Mouse (Mus musculus) limb, embryonic 14.5 days (tissue): Measurements from ENCODE around the gene Frmd8. TPM values are rescaled to one million over a fixed set of nuclear protein-coding genes. Genes with fewer than 3 reads are reported as not detected.

ENCODE experiments used
- ATAC-seq: fragments of 200-750 bp; cut with Nextera tagmentation; 2 replicates; pipeline ENCODE4 v1.8.0; 2017; ENCODE audit warnings: low read depth, moderate number of reproducible peaks, moderate TSS enrichment; ENCODE audit not compliant: low FRiP score
- DNase-seq: peaks from one replicate; pipeline ENCODE4 v3.0.0-alpha.2; 2015; ENCODE audit warnings: low spot score
- H3K27ac ChIP-seq: fragments of 300-500 bp; sonication (generic); replicated peaks from 2 replicates; pipeline ENCODE4 v1.5.1; 2014; ENCODE audit warnings: low read depth, mild to moderate bottlenecking, low read length, moderate library complexity, mixed read lengths
- H3K27me3 ChIP-seq: fragments of 300-500 bp; sonication (generic); 2 replicates; pipeline ENCODE4 v1.6.1; 2014; ENCODE audit warnings: low read length, mixed read lengths; ENCODE audit not compliant: control insufficient read depth, insufficient read depth
- H3K36me3 ChIP-seq: fragments of 300-500 bp; sonication (generic); 2 replicates; pipeline ENCODE4 v1.6.1; 2014; ENCODE audit warnings: mild to moderate bottlenecking, low read length, moderate library complexity, mixed read lengths; ENCODE audit not compliant: control insufficient read depth, insufficient read depth
- H3K4me1 ChIP-seq: fragments of 300-500 bp; sonication (generic); 2 replicates; pipeline ENCODE4 v1.6.1; 2014; ENCODE audit warnings: antibody characterized with exemption, low read length, mixed read lengths; ENCODE audit not compliant: control insufficient read depth, insufficient read depth
- H3K4me2 ChIP-seq: fragments of 300-500 bp; sonication (generic); replicated peaks from 2 replicates; pipeline ENCODE4 v1.6.1; 2014; ENCODE audit warnings: low read depth, mild to moderate bottlenecking, low read length, moderate library complexity; ENCODE audit not compliant: severe bottlenecking
- H3K4me3 ChIP-seq: fragments of 300-500 bp; sonication (generic); replicated peaks from 2 replicates; pipeline ENCODE4 v1.5.1; 2014; ENCODE audit warnings: low read length
- H3K9ac ChIP-seq: fragments of 300-500 bp; sonication (generic); 2 replicates; pipeline ENCODE4 v1.6.1; 2014; ENCODE audit warnings: mild to moderate bottlenecking, low read depth, low read length, moderate library complexity; ENCODE audit not compliant: severe bottlenecking
- H3K9me3 ChIP-seq: fragments of 300-500 bp; sonication (generic); 2 replicates; pipeline ENCODE4 v1.6.1; 2016; ENCODE audit warnings: low read length; ENCODE audit not compliant: control insufficient read depth
- POLR2A ChIP-seq: fragments of 200-500 bp; IDR thresholded peaks from 2 replicates; pipeline ENCODE4 v1.8.0; 2012; ENCODE audit warnings: inconsistent platforms, mild to moderate bottlenecking, moderate library complexity, borderline replicate concordance; ENCODE audit not compliant: insufficient read depth, insufficient read length; ENCODE audit errors: extremely low read depth
- WGBS: fragments of 180-500 bp; shearing (Covaris S2); extraction: QIAGEN DNeasy Blood & Tissue Kit; methylation state at CpG from one replicate; pipeline ENCODE4 v1.1.7; 2014; 5-methylcytosine and 5-hydroxymethylcytosine counted together
- polyA plus RNA-seq, 2 experiments: library from polyadenylated mRNA; depleted of rRNA in 1 of 2; stranded (reverse) in 1 of 2; unstranded in 1 of 2; fragments of >200 nt; fragmentation: Nextera tagmentation in 1 of 2; extraction: Ambion mirVana in 1 of 2; gene quantifications; 2 replicates each; pipeline versions ENCODE4 v1.2.1 to v1.2.3; 2012 to 2014

Gene Frmd8
- polyA plus RNA-seq, 2 experiments: 22.7 TPM

DNA sequence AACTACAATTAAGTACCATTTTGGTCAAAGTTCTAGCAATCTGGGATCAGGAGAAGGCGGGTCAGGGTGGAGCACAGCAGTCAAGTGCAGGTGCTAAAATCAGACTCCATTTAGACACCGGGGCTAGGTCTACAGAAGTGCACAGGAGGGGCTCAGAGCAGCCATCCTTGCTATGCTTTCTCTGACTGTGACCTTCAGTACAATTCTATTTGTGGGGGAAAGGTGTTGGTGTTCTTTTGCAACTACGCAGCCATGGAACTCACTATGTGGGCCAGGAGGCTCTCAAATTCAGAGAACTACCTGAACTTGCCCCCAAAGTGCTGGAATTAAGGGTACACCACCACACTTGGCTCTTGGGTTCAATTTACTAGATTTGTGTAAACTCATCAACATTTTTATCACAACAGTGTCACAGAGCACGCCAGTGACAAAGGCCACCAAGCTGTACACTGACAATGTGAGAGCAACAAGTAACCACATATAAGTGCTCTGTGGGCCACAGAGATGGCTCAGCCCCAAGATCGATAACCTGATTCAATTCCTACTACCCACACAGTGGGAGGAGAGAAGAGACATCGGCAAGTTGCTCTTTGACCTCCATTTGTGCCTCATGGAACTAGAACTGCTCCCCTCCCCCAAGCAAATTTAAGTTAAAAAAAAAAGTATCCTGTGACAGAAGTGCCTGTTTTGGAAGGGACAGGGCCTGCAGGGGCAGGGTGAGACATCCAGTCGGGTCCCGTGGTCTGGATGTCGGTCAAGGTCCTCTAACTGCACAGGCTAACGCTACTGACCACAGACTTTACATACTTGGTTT, 41.6 kb downstream of the Frmd8 start:
- whole genome bisulfite sequencing: 90% methylated on average over 10 of the region's 10 CpGs

DNA sequence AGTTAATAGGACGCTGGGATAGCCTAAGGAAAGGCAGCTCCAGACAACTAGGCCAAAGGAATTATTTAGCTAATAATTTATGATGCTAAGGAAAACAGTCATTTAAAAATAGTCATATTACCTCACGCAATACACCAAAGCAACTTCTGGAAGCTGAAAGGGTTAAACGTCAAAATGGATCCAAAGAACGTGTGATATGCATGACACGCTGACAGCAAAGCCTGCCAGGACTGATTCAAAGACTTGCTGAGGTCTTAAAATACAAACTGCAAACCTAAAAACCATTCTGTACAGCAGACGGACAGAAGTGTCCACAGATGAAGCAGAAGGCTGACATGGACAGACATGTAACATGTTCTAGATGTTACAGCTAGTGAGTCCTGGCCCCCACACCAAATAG, 42.7 kb downstream of the Frmd8 start:
- no peaks in the 10 kb centered on the region for H3K36me3 ChIP-seq
- no peak for TF ChIP-seq POLR2A
- H3K4me1 ChIP-seq: 0 out of 2 replicates have a peak, but pooled peaks cover 2% of the 10 kb centered on the region
- no peak overlapping the region for H3K9ac ChIP-seq
- ATAC-seq: no peak
- no peak for DNase-seq
- no peaks in the 10 kb centered on the region for H3K27me3 ChIP-seq
- H3K9me3 ChIP-seq: no peaks in the 10 kb centered on the region
- H3K27ac ChIP-seq: no peak overlapping the region
- H3K4me3 ChIP-seq: no peak overlapping the region
- WGBS: 62% methylated on average over 6 of the region's 6 CpGs
- H3K4me2 ChIP-seq: no peak overlapping the region

More for the DNA sequence above, 41.6 kb downstream of the Frmd8 start:
- ATAC-seq (no peak), DNase-seq (no peak)
- no peaks in the 10 kb centered on the region for H3K9me3 ChIP-seq
- H3K9ac ChIP-seq: no peak overlapping the region
- no peak overlapping the region for H3K4me2 ChIP-seq
- no peaks in the 10 kb centered on the region for H3K36me3 ChIP-seq
- H3K27me3 ChIP-seq: no peaks in the 10 kb centered on the region
- H3K4me1 ChIP-seq: no peaks in the 10 kb centered on the region
- no peak overlapping the region for H3K4me3 ChIP-seq
- TF ChIP-seq POLR2A: no peak
- no peak overlapping the region for H3K27ac ChIP-seq

DNA sequence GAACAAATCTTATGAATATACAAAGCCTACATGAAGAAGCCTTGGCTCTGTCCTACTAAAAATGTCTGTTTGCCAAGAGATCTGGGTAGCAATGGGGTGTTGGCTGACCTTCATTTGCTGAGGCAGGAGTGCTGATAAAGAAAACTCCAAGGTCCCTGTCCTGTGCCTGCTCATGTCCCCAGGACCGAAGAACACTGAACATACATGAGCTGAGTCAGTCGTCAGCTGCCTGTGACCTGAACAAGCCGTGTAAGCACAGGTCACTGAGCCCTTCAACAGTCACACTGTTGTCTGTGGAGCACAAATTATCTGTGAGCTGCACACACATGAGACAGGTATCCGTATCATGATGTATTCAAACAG, 43.1 kb downstream of the Frmd8 start:
- Histone ChIP-seq H3K9me3 (no peaks in the 10 kb centered on the region), H3K4me3 (no peak overlapping the region), H3K9ac (no peak overlapping the region), H3K4me1 (0 out of 2 replicates have a peak, but pooled peaks cover 2% of the 10 kb centered on the region), H3K27me3 (no peaks in the 10 kb centered on the region), H3K36me3 (no peaks in the 10 kb centered on the region), H3K27ac (no peak overlapping the region), H3K4me2 (no peak overlapping the region)
- no peak for TF ChIP-seq POLR2A
- no peak for ATAC-seq
- DNase-seq: no peak
- 85% methylated on average over 4 of the region's 4 CpGs for WGBS

DNA sequence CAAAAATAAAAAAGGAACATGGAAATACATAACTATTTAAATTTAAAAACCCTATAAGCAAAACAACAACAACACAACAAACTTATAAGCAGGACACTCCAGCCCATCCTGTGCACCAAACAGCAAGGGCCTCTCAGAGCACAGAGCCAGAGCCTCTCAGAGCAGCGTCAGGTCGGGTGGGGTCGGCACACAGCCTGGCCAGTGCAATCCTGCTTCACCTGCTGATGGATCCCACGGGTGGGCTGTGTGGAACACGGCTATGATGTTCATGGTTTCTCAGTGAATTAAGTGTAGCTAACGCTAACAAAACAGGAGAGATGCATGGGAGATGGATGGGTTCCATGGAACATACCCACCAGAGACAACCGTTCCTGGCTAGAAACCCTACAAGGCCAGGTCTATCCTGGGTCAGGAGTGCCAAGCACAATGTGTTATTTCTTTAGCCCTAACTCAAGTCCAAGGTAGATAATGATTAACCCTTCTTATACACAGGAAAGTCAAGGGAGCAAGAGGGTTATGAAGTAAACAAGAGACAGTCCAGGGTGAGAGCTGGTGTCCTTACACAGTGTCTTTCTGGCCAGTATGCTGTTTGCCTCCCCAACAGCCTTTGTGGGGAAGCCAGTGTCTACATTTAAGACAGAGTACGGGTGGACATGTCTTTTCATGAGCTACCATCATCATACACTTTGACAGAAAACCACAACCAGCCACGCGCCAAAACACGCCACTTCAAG, 43.7 kb downstream of the Frmd8 start:
- DNase-seq: no peak
- ATAC-seq: no peak
- Histone ChIP-seq H3K4me1 (0 out of 2 replicates have a peak, but pooled peaks cover 2% of the 10 kb centered on the region), H3K4me2 (no peak overlapping the region), H3K4me3 (no peak overlapping the region), H3K9ac (no peak overlapping the region), H3K27me3 (no peaks in the 10 kb centered on the region), H3K27ac (no peak overlapping the region), H3K36me3 (no peaks in the 10 kb centered on the region), H3K9me3 (no peaks in the 10 kb centered on the region)
- 87% methylated on average over 11 of the region's 11 CpGs for WGBS
- no peak for TF ChIP-seq POLR2A

DNA sequence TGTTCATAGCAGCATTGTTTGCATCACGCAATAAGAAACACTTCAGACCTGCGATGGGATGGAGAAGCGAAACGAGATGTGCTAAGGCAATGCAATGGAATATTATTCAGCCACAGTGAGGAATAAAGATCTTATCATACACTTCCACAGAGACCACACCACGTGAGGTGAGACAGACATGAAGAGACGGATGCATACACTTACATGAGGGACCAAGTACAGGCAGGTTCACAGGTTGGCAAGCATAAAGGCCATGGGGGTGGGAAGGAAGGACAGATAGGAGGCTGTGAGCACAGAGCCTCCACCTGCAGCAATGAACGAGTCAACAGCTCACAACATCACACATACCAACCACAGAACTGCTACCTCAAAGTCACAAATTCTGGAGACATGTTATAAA, 44.3 kb downstream of the Frmd8 start:
- H3K4me3 ChIP-seq: no peak overlapping the region
- no peak for ATAC-seq

More for the DNA sequence above, 44.3 kb downstream of the Frmd8 start:
- DNase-seq: no peak
- Histone ChIP-seq H3K36me3 (no peaks in the 10 kb centered on the region), H3K4me1 (0 out of 2 replicates have a peak, but pooled peaks cover 2% of the 10 kb centered on the region), H3K27ac (no peak overlapping the region), H3K9me3 (no peaks in the 10 kb centered on the region), H3K9ac (no peak overlapping the region), H3K27me3 (no peaks in the 10 kb centered on the region), H3K4me2 (no peak overlapping the region)
- no peak for TF ChIP-seq POLR2A
- WGBS: 87% methylated on average over 7 of the region's 7 CpGs
